Mouse (Mus musculus) cortical plate, adult 2 months (tissue): Measurements from ENCODE around the gene Gm17606.

ENCODE experiments used
- CTCF ChIP-seq: fragments of 200-500 bp; IDR thresholded peaks from 2 replicates; pipeline ENCODE4 v1.5.1; 2011; ENCODE audit warnings: mild to moderate bottlenecking, control low read depth, low read length; ENCODE audit not compliant: insufficient read depth; ENCODE audit errors: extremely low read depth
- POLR2A ChIP-seq: fragments of 200-500 bp; IDR thresholded peaks from 2 replicates; pipeline ENCODE4 v1.6.1; 2011; ENCODE audit warnings: mild to moderate bottlenecking, low read length, control low read depth; ENCODE audit not compliant: insufficient read depth; ENCODE audit errors: extremely low read depth

DNA sequence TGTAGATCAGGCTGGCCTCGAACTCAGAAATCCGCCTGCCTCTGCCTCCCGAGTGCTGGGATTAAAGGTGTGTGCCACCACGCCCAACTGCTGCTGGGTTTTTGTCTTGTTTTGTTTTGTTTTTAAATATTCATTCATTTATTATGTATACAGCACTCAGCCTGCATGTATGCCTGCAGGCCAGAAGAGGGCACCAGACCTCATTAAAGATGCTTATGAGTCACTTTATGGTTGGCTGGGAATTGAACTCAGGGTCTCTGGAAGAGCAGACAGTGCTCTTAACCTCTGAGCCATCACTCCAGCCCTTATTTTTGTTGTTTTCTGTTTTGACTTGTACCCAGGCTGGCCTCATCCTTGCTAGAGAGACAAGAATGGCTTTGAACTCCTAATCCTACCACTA is 30.8 kb upstream of the Gm17606 start:
- no peak for TF ChIP-seq POLR2A
- peak; percentile 47 for TF ChIP-seq CTCF
